Mouse (Mus musculus) T-cell, adult 2 months (primary cell): Measurements from ENCODE around the gene Hexa.
A peak's percentile ranks its signal among the peaks of the same experiment; 100 is the strongest.

Experiments
- DNase-seq: peaks from one replicate; pipeline ENCODE4 v3.0.0; 2022; ENCODE audit warnings: low spot score

Gene Hexa

GRCm38 (mm10) chr9:59539441-59540137 is at the start of gene Hexa, which contains the start of gene Tmem202:
Hexa (plus strand) TSS chr9:59539540.
Tmem202 (minus strand) TSS chr9:59539847.
- DNase-seq = peak; percentile 66

GRCm38 (mm10) chr9:59508146-59508545 is 31.2 kb upstream of the Hexa start:
- no peak for DNase-seq

- no peak for DNase-seq
Observed at GRCm38 (mm10) chr9:59512381-59512780, 27.0 kb upstream of the Hexa start.

GRCm38 (mm10) chr9:59515069-59515468 is 24.3 kb upstream of the Hexa start:
- no peak for DNase-seq

GRCm38 (mm10) chr9:59517127-59517526 is 22.2 kb upstream of the Hexa start:
- DNase-seq = peak; percentile 26

GRCm38 (mm10) chr9:59518976-59519375 is 20.4 kb upstream of the Hexa start:
- DNase-seq = no peak

- no peak for DNase-seq
Observed at GRCm38 (mm10) chr9:59519396-59519795, 19.9 kb upstream of the Hexa start.

GRCm38 (mm10) chr9:59522906-59523305 is 16.4 kb upstream of the Hexa start:
- DNase-seq = no peak

GRCm38 (mm10) chr9:59526727-59527126 is 12.6 kb upstream of the Hexa start:
- no peak for DNase-seq

GRCm38 (mm10) chr9:59527580-59527979 is 11.8 kb upstream of the Hexa start:
- DNase-seq = no peak

GRCm38 (mm10) chr9:59528274-59528673 is 11.1 kb upstream of the Hexa start:
- no peak for DNase-seq

- no peak for DNase-seq
Observed at GRCm38 (mm10) chr9:59531645-59532044, 7.7 kb upstream of the Hexa start.

GRCm38 (mm10) chr9:59533422-59533821 is 5.9 kb upstream of the Hexa start:
- DNase-seq = no peak

GRCm38 (mm10) chr9:59533889-59534288 is 5.5 kb upstream of the Hexa start:
- no peak for DNase-seq

GRCm38 (mm10) chr9:59537651-59538050 is 1.7 kb upstream of the Hexa start:
- DNase-seq = no peak

GRCm38 (mm10) chr9:59541617-59542016 is 2.3 kb downstream of the Hexa start:
- DNase-seq = no peak

- no peak for DNase-seq
Observed at GRCm38 (mm10) chr9:59542766-59543324, 3.5 kb downstream of the Hexa start.

GRCm38 (mm10) chr9:59544739-59545138 is 5.4 kb downstream of the Hexa start:
- no peak for DNase-seq

GRCm38 (mm10) chr9:59547869-59548268 is 8.5 kb downstream of the Hexa start:
- no peak for DNase-seq

- no peak for DNase-seq
Observed at GRCm38 (mm10) chr9:59548961-59549487, 9.7 kb downstream of the Hexa start.

- DNase-seq = no peak
Observed at GRCm38 (mm10) chr9:59550077-59550476, 10.7 kb downstream of the Hexa start.

- no peak for DNase-seq
Observed at GRCm38 (mm10) chr9:59551017-59551416, 11.7 kb downstream of the Hexa start.

- DNase-seq = no peak
Observed at GRCm38 (mm10) chr9:59551620-59552031, 12.3 kb downstream of the Hexa start.

GRCm38 (mm10) chr9:59552610-59553009 is 13.3 kb downstream of the Hexa start:
- no peak for DNase-seq
